Mouse (Mus musculus) stomach, embryonic 16.5 days (tissue): ENCODE data around the gene Eif1b. TPM values are rescaled to one million over a fixed set of nuclear protein-coding genes. Genes with fewer than 3 reads are reported as not detected.

ENCODE experiments used
- ATAC-seq: fragments of 200-750 bp; cut with Nextera tagmentation; 2 replicates; pipeline ENCODE4 v1.8.0; 2017; ENCODE audit warnings: moderate number of reproducible peaks, moderate TSS enrichment; ENCODE audit not compliant: insufficient read depth, low FRiP score
- H3K27ac ChIP-seq: fragments of 300-500 bp; sonication (generic); 2 replicates; pipeline ENCODE4 v1.5.1; 2014; ENCODE audit warnings: low read length
- H3K27me3 ChIP-seq: fragments of 300-500 bp; sonication (generic); 2 replicates; pipeline ENCODE4 v1.6.1; 2014; ENCODE audit warnings: low read length, control low read depth, mixed read lengths; ENCODE audit not compliant: control insufficient read depth, insufficient read depth
- H3K36me3 ChIP-seq: fragments of 300-500 bp; sonication (generic); 2 replicates; pipeline ENCODE4 v1.6.1; 2014; ENCODE audit warnings: low read length; ENCODE audit not compliant: control insufficient read depth, insufficient read depth
- H3K4me1 ChIP-seq: fragments of 300-500 bp; sonication (generic); 2 replicates; pipeline ENCODE4 v1.6.1; 2014; ENCODE audit warnings: low read length, control low read depth, mixed read lengths; ENCODE audit not compliant: control insufficient read depth, insufficient read depth
- H3K4me2 ChIP-seq: fragments of 300-500 bp; sonication (generic); 2 replicates; pipeline ENCODE4 v1.6.1; 2014; ENCODE audit warnings: low read depth, low read length, mixed read lengths
- H3K4me3 ChIP-seq: fragments of 300-500 bp; sonication (generic); replicated peaks from 2 replicates; pipeline ENCODE4 v1.5.1; 2014; ENCODE audit warnings: mild to moderate bottlenecking, low read length
- H3K9ac ChIP-seq: fragments of 300-500 bp; sonication (generic); 2 replicates; pipeline ENCODE4 v1.6.1; 2014; ENCODE audit warnings: low read length
- H3K9me3 ChIP-seq: fragments of 300-500 bp; sonication (generic); replicated peaks from 2 replicates; pipeline ENCODE4 v1.6.1; 2016; ENCODE audit warnings: low read length, control low read depth; ENCODE audit not compliant: control insufficient read depth
- WGBS: fragments of 180-500 bp; shearing (Covaris S2); extraction: QIAGEN DNeasy Blood & Tissue Kit; methylation state at CpG from one replicate; pipeline ENCODE4 v1.1.7; 2014; 5-methylcytosine and 5-hydroxymethylcytosine counted together
- polyA plus RNA-seq: library from polyadenylated mRNA; unstranded; fragments of >200 nt; fragmentation: Nextera tagmentation; extraction: Ambion mirVana; gene quantifications from 2 replicates; pipeline ENCODE4 v1.2.1, GENCODE M21; 2015

Eif1b gene
- polyA plus RNA-seq, 1 experiment from 2014 or later = 138 TPM

DNA sequence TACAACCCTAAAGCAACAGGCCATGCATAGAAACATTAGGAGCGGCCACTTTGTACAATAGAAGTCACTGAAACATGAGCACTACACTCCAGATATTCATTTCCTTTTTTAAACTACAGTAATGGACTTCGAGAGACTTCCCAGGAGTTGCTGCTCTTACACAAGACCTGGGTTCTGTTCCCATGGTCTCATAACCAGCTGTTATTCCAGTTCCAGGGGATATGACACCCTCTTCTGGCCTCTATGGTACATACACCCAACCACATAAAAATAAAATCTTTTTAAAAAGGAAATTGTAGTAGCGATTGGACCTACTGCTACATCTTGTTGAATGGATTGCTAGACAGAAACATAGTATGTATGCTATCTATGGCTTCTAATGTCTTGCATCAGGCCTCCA, 523 bp upstream of the Eif1b start:
- no peak overlapping the region for H3K27ac ChIP-seq
- no peaks in the 10 kb centered on the region for H3K27me3 ChIP-seq
- H3K9ac ChIP-seq = no peak overlapping the region; the same call in 1 of the 2 replicates
- H3K4me2 ChIP-seq = peak overlapping the region; percentile 84
- peaks cover 17% of the 10 kb centered on the region for H3K36me3 ChIP-seq
- H3K4me3 ChIP-seq = peak overlapping the region; percentile 100
- peaks cover 9% of the 10 kb centered on the region for H3K4me1 ChIP-seq
- 77% methylated on average over 3 of the region's 3 CpGs for WGBS
- no peaks in the 10 kb centered on the region for H3K9me3 ChIP-seq
- no peak for ATAC-seq

DNA sequence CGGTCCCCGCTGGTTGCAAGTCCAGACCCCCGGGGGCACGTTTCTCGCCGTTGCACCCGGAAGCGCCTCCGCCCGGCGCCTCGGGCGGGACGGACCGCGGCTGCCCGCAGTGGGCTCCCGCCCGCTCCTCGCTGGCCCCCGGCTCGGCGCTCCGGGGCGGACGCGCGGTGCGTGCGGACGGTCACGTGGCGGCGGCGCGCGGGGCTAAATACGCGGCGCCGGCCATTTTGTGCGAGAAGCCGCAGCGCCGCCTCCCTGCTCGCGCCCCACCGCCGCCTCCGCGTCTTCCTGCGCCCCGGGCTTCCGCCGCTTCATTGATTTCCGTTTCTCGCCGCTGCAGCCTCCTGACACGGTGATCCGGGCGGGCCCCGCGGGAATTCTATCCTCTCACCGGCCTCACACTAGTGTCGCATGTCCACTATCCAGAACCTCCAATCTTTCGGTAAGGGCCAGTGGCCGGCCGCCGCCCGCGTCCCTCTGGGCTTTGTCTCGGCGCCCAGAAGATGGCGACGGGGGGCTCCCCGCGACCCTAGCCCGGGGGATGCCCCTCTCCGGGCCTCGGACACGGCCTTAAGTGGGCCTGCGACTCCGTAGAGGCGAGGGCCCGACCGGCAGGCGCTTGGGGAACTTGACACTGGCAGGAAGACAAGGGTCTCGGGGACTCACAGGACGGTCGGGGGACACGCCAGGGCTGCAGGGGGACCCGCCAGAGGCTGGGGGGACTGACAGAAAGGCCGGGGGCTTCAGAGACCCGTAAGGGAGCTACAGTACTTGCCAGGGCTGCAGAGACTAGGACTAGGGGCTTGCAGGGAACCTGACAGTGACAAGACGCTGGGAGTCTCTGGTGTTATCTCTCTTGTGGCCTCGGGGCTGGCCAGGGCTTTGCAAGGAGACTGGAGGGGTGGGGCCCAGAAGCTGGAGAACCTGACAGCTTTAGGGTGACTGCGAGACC, 644 bp downstream of the Eif1b start:
- Histone ChIP-seq H3K27ac (peak overlapping the region; percentile 92), H3K4me2 (peak overlapping the region; percentile 84), H3K4me1 (peaks cover 9% of the 10 kb centered on the region), H3K27me3 (no peaks in the 10 kb centered on the region), H3K9ac (peak overlapping the region; percentile 99), H3K9me3 (no peaks in the 10 kb centered on the region), H3K4me3 (peak overlapping the region; percentile 100), H3K36me3 (peaks cover 17% of the 10 kb centered on the region)
- ATAC-seq = peak; percentile 87
- WGBS = under 1% methylated on average over 82 of the region's 97 CpGs

DNA sequence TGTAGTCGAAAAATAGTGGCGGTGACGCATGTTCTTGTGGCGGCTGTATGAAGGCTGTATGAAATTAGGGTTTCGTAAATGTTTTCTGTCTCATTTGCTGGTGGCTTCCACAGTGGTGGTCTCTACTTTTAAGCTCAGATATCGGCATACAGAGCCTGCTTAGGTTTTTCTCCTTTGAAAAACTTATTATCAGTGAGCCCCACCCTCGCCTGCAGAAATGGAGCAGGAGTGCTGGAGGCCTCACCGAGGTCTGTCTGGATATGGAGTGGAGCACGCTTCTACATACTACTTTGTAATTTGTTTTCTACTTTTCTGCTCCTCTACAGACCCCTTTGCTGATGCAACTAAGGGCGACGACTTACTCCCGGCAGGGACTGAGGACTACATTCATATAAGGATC, 1.7 kb downstream of the Eif1b start:
- Histone ChIP-seq H3K4me3 (peak overlapping the region; percentile 100), H3K9me3 (no peaks in the 10 kb centered on the region), H3K36me3 (peaks cover 17% of the 10 kb centered on the region), H3K27ac (peak overlapping the region; percentile 51; the same call in 1 of the 2 replicates), H3K4me2 (peak overlapping the region; percentile 84), H3K9ac (peak overlapping the region; percentile 99), H3K4me1 (peaks cover 9% of the 10 kb centered on the region), H3K27me3 (no peaks in the 10 kb centered on the region)
- 57% methylated on average over 12 of the region's 12 CpGs for WGBS
- ATAC-seq = no peak

DNA sequence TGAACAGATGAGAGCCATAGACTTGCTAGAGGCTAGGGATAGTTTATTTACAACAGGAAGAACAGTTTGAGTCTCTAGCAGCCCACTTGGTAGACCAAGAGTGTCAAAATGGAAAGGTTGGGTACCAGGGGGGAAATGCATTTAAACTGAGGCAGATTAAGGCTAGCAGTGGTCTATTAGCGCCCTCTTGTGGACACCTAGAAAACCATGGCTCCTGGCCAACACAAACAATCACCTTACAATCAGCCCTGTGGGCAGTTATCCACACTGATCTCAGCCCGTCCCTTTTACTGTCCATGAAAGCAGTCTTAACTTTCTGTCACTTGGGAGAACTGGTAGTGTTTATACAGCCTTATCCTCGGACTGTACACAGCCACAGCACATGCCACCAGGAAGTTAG, 4.7 kb downstream of the Eif1b start:
- peak; percentile 48; the same call in 1 of the 2 replicates for ATAC-seq
- Histone ChIP-seq H3K36me3 (peaks cover 17% of the 10 kb centered on the region), H3K4me1 (peaks cover 9% of the 10 kb centered on the region), H3K4me2 (no peak overlapping the region), H3K4me3 (no peak overlapping the region), H3K27me3 (no peaks in the 10 kb centered on the region), H3K9ac (no peak overlapping the region), H3K27ac (no peak overlapping the region), H3K9me3 (no peaks in the 10 kb centered on the region)
- WGBS = 3% methylated on average over 3 of the region's 3 CpGs

DNA sequence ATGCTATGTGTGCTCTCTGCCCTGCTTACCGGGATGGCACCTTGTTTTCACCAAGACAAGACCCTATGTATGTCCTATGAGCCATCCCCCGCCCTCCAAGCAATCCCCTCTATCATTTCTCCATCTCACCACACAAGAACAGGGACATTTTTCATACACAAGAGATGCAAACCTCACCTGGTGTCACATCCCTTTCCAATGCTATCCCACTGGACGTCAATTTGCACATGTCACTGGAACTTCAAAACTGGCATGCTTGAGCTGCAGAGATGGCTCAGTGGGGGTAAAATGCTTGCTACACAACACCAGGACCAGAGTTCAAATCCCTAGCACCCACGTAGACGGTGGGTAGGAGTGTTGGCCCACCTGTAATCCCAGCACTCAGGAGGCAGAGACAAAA, 6.0 kb downstream of the Eif1b start:
- Histone ChIP-seq H3K27me3 (no peaks in the 10 kb centered on the region), H3K4me2 (no peak overlapping the region), H3K4me1 (peaks cover 9% of the 10 kb centered on the region), H3K36me3 (peaks cover 17% of the 10 kb centered on the region), H3K27ac (no peak overlapping the region), H3K4me3 (no peak overlapping the region), H3K9me3 (no peaks in the 10 kb centered on the region), H3K9ac (no peak overlapping the region)
- 84% methylated on average over 5 of the region's 5 CpGs for WGBS
- no peak for ATAC-seq

DNA sequence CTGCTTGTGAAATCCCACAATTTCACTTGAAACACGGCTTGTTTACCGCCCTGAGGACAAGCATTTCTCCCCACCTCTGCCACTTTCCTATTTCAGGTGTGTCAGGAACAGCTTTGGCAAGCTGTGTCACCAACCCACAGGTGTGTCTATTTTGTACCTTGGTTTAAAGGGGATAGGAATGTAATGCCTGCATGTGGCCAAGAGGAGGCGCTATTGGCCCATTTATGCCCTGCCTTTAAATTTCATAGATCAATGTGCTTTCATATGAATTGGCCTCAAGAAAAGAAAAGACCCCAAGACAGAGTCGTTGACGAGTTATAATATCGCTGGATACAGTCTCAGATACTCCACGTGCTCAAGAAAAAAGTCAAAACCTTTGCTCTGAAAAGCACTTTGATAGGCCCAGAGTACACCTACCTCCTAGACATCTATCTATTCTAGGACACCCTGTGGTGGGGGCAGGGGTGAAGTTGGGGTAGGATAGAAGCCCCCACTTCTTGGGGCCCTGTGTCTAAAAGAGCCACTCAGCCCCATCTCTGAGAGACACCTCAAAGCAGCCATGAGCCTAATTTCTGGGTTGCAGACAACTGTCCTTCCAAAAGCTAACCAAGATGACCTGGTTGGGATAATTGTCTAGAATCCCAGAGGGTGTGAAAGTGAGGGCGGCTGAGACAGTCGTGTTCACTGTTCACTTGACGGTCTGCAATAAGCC, 9.3 kb downstream of the Eif1b start:
- 32% methylated on average over 10 of the region's 10 CpGs for WGBS
- ATAC-seq = no peak
- H3K9ac ChIP-seq = no peak overlapping the region

DNA sequence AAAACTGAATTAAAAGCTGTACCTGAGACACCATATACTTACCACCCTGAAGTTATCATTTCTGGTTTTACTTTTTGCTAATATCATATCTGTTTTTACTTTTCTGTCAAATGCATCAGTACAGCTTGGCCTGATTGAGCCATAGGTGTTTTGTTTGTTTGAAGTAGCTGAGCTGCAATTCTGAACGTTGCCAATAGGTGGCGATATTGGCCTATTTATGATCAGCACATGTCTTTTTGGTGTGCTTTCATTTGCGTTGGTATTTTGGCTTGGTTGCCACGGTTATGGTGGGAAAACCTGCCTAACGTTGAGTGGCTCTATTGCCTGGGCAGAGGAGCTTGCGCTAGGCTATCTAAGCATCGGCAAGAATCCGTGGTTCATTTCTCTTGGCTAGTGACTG, 10.0 kb downstream of the Eif1b start:
- H3K4me2 ChIP-seq = no peak overlapping the region
- H3K4me3 ChIP-seq = no peak overlapping the region
- no peaks in the 10 kb centered on the region for H3K27me3 ChIP-seq
- H3K4me1 ChIP-seq = no peaks in the 10 kb centered on the region
- ATAC-seq = peak; percentile 37; the same call in 1 of the 2 replicates
- H3K36me3 ChIP-seq = no peaks in the 10 kb centered on the region
- H3K9ac ChIP-seq = peak overlapping the region; percentile 36; the same call in 1 of the 2 replicates
- WGBS = 6% methylated on average over 8 of the region's 8 CpGs
- H3K27ac ChIP-seq = no peak overlapping the region
- 0 out of 2 replicates have a peak, but pooled peaks cover 7% of the 10 kb centered on the region for H3K9me3 ChIP-seq

More for the DNA sequence above, 9.3 kb downstream of the Eif1b start:
- H3K4me1 ChIP-seq = no peaks in the 10 kb centered on the region
- H3K27ac ChIP-seq = no peak overlapping the region
- no peak overlapping the region for H3K4me3 ChIP-seq
- H3K27me3 ChIP-seq = no peaks in the 10 kb centered on the region
- H3K4me2 ChIP-seq = no peak overlapping the region
- H3K36me3 ChIP-seq = no peaks in the 10 kb centered on the region
- 0 out of 2 replicates have a peak, but pooled peaks cover 1% of the 10 kb centered on the region for H3K9me3 ChIP-seq

DNA sequence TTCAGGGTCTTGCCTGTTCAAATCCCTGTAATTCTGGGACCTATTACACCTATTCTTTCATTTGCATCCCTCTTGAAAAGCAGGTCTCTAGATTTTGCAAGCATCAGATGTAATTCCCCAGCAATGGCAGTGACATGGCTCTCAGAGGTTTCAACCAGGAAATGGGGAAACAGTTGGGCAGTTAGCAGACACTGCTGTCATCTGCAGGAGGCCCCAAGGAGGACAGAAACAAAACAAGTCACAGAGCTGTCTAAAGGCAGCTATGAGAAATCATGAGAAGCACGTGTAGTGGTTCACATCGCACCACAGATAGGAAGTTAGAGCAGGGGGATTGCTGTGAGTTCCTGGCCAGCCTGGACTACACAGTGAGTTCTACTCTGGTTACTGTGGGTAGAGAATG, 12.4 kb downstream of the Eif1b start:
- H3K4me1 ChIP-seq = no peaks in the 10 kb centered on the region
- WGBS = 82% methylated on average over 2 of the region's 2 CpGs
- 0 out of 2 replicates have a peak, but pooled peaks cover 7% of the 10 kb centered on the region for H3K9me3 ChIP-seq
- no peak overlapping the region for H3K4me2 ChIP-seq
- no peak overlapping the region for H3K9ac ChIP-seq
- no peak for ATAC-seq
- no peak overlapping the region for H3K27ac ChIP-seq
- H3K4me3 ChIP-seq = no peak overlapping the region
- H3K27me3 ChIP-seq = no peaks in the 10 kb centered on the region
- H3K36me3 ChIP-seq = no peaks in the 10 kb centered on the region

DNA sequence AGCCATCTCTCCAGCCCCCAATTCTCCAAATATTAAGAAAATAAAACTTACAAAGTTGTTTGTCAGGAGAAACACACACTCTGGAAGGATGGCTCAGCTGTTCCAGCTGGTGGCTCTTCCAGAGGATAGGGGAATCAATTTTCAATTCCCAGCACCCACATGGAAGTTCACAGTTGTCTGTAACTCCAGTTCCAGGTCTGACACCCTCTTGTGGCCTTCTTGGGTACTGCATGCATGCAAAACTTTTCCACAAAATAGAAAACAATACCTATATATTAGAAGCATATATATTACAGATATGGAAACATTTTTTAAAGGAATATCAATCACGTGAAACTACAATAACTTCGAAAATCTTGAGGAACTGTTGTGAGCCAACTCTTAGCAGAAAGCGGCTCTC, 19.7 kb downstream of the Eif1b start:
- WGBS = 80% methylated on average over 3 of the region's 3 CpGs
- H3K9ac ChIP-seq = no peak overlapping the region
- ATAC-seq = no peak
- no peak overlapping the region for H3K4me2 ChIP-seq
- no peaks in the 10 kb centered on the region for H3K36me3 ChIP-seq
- no peak overlapping the region for H3K4me3 ChIP-seq
- no peaks in the 10 kb centered on the region for H3K27me3 ChIP-seq
- H3K9me3 ChIP-seq = 0 out of 2 replicates have a peak, but pooled peaks cover 2% of the 10 kb centered on the region
- no peaks in the 10 kb centered on the region for H3K4me1 ChIP-seq
- no peak overlapping the region for H3K27ac ChIP-seq
